Mouse (Mus musculus) liver, embryonic 11.5 days (tissue): ENCODE measurements around the gene Magi1. TPM values are rescaled to one million over a fixed set of nuclear protein-coding genes. Genes with fewer than 3 reads are reported as not detected.

Source experiments
- ATAC-seq: fragments of 200-750 bp; cut with Nextera tagmentation; replicated peaks from 2 replicates; pipeline ENCODE4 v1.8.0; 2017; ENCODE audit warnings: moderate number of reproducible peaks, mild to moderate bottlenecking, moderate TSS enrichment, moderate library complexity; ENCODE audit not compliant: low FRiP score
- DNase-seq: peaks from one replicate; pipeline ENCODE4 v3.0.0-alpha.2; 2017; ENCODE audit warnings: low spot score
- H3K27ac ChIP-seq: fragments of 300-500 bp; sonication (generic); 2 replicates; pipeline ENCODE4 v1.5.1; 2014; ENCODE audit warnings: mild to moderate bottlenecking, low read depth, low read length, control low read depth
- H3K27me3 ChIP-seq: fragments of 300-500 bp; sonication (generic); replicated peaks from 2 replicates; pipeline ENCODE4 v1.6.1; 2014; ENCODE audit warnings: low read length, mixed read lengths; ENCODE audit not compliant: control insufficient read depth, insufficient read depth
- H3K36me3 ChIP-seq: fragments of 300-500 bp; sonication (generic); 2 replicates; pipeline ENCODE4 v1.6.1; 2014; ENCODE audit warnings: mild to moderate bottlenecking, low read length, moderate library complexity, mixed read lengths; ENCODE audit not compliant: control insufficient read depth, insufficient read depth
- H3K4me1 ChIP-seq: fragments of 300-500 bp; sonication (generic); replicated peaks from 2 replicates; pipeline ENCODE4 v1.6.1; 2014; ENCODE audit warnings: low read length, mixed read lengths; ENCODE audit not compliant: control insufficient read depth, insufficient read depth
- H3K4me2 ChIP-seq: fragments of 300-500 bp; sonication (generic); 2 replicates; pipeline ENCODE4 v1.6.1; 2014; ENCODE audit warnings: mild to moderate bottlenecking, control low read depth, moderate library complexity
- H3K4me3 ChIP-seq: fragments of 300-500 bp; sonication (generic); 2 replicates; pipeline ENCODE4 v1.5.1; 2014; ENCODE audit warnings: low read depth, low read length, control low read depth
- H3K9ac ChIP-seq: fragments of 300-500 bp; sonication (generic); 2 replicates; pipeline ENCODE4 v1.6.1; 2014; ENCODE audit warnings: low read depth, low read length, control low read depth
- H3K9me3 ChIP-seq: fragments of 300-500 bp; sonication (generic); 2 replicates; pipeline ENCODE4 v1.6.1; 2016; ENCODE audit warnings: low read length, inconsistent platforms, mixed read lengths; ENCODE audit not compliant: control insufficient read depth
- WGBS: fragments of 180-500 bp; shearing (Covaris S2); extraction: QIAGEN DNeasy Blood & Tissue Kit; methylation state at CpG from one replicate; pipeline ENCODE4 v1.1.7; 2014; 5-methylcytosine and 5-hydroxymethylcytosine counted together
- polyA plus RNA-seq: library from polyadenylated mRNA; unstranded; fragments of >200 nt; fragmentation: Nextera tagmentation; extraction: Ambion mirVana; gene quantifications from 2 replicates; pipeline ENCODE4 v1.2.1, GENCODE M21; 2014

The Magi1 gene
- polyA plus RNA-seq, 1 experiment from 2014 or later, result 4.6 TPM

GRCm38 (mm10) chr6:94241251-94241650 is 42.5 kb downstream of the Magi1 start:
- Histone ChIP-seq H3K27me3 (no peaks in the 10 kb centered on the region), H3K4me3 (no peak overlapping the region), H3K4me1 (peaks cover 11% of the 10 kb centered on the region; the same call in 1 of the 2 replicates), H3K9ac (no peak overlapping the region), H3K9me3 (no peaks in the 10 kb centered on the region), H3K4me2 (no peak overlapping the region), H3K27ac (no peak overlapping the region), H3K36me3 (no peaks in the 10 kb centered on the region)
- WGBS, result 71% methylated on average over 6 of the region's 6 CpGs
- ATAC-seq, result no peak
- no peak for DNase-seq

GRCm38 (mm10) chr6:94238643-94239042 is 45.1 kb downstream of the Magi1 start:
- H3K4me1 ChIP-seq, result peaks cover 11% of the 10 kb centered on the region; the same call in 1 of the 2 replicates
- no peak overlapping the region for H3K27ac ChIP-seq

GRCm38 (mm10) chr6:94236899-94237298 is 46.8 kb downstream of the Magi1 start:
- no peak overlapping the region for H3K9ac ChIP-seq
- no peaks in the 10 kb centered on the region for H3K27me3 ChIP-seq
- 78% methylated on average over 2 of the region's 2 CpGs for WGBS
- no peak overlapping the region for H3K27ac ChIP-seq
- DNase-seq (no peak), ATAC-seq (no peak)
- no peak overlapping the region for H3K4me3 ChIP-seq
- H3K4me1 ChIP-seq, result peaks cover 17% of the 10 kb centered on the region
- H3K36me3 ChIP-seq, result no peaks in the 10 kb centered on the region
- no peaks in the 10 kb centered on the region for H3K9me3 ChIP-seq
- no peak overlapping the region for H3K4me2 ChIP-seq

More at GRCm38 (mm10) chr6:94238643-94239042, 45.1 kb downstream of the Magi1 start:
- WGBS, result 63% methylated on average over 2 of the region's 2 CpGs
- no peak for ATAC-seq
- no peak overlapping the region for H3K9ac ChIP-seq
- H3K27me3 ChIP-seq, result no peaks in the 10 kb centered on the region
- H3K9me3 ChIP-seq, result no peaks in the 10 kb centered on the region
- no peak overlapping the region for H3K4me2 ChIP-seq
- DNase-seq, result no peak
- no peaks in the 10 kb centered on the region for H3K36me3 ChIP-seq
- H3K4me3 ChIP-seq, result no peak overlapping the region

GRCm38 (mm10) chr6:94232243-94232785 is 51.4 kb downstream of the Magi1 start:
- WGBS, result 46% methylated on average over 3 of the region's 3 CpGs
- Histone ChIP-seq H3K9ac (no peak overlapping the region), H3K36me3 (no peaks in the 10 kb centered on the region), H3K4me3 (no peak overlapping the region), H3K27ac (no peak overlapping the region), H3K27me3 (no peaks in the 10 kb centered on the region), H3K4me1 (peaks cover 13% of the 10 kb centered on the region), H3K4me2 (no peak overlapping the region), H3K9me3 (no peaks in the 10 kb centered on the region)
- ATAC-seq (no peak), DNase-seq (no peak)

GRCm38 (mm10) chr6:94231831-94232230 is 51.9 kb downstream of the Magi1 start:
- no peaks in the 10 kb centered on the region for H3K27me3 ChIP-seq
- no peaks in the 10 kb centered on the region for H3K9me3 ChIP-seq
- H3K4me1 ChIP-seq, result peaks cover 13% of the 10 kb centered on the region
- DNase-seq (no peak), ATAC-seq (no peak)
- 70% methylated on average over 4 of the region's 4 CpGs for WGBS
- no peak overlapping the region for H3K27ac ChIP-seq
- H3K4me2 ChIP-seq, result no peak overlapping the region
- no peak overlapping the region for H3K9ac ChIP-seq
- H3K4me3 ChIP-seq, result no peak overlapping the region
- no peaks in the 10 kb centered on the region for H3K36me3 ChIP-seq

GRCm38 (mm10) chr6:94231367-94231766 is 52.4 kb downstream of the Magi1 start:
- H3K9ac ChIP-seq, result no peak overlapping the region
- peaks cover 13% of the 10 kb centered on the region for H3K4me1 ChIP-seq
- no peaks in the 10 kb centered on the region for H3K36me3 ChIP-seq
- no peak overlapping the region for H3K4me2 ChIP-seq
- no peak overlapping the region for H3K27ac ChIP-seq
- ATAC-seq (no peak), DNase-seq (no peak)
- H3K27me3 ChIP-seq, result no peaks in the 10 kb centered on the region
- H3K9me3 ChIP-seq, result no peaks in the 10 kb centered on the region
- 47% methylated on average over 7 of the region's 7 CpGs for WGBS
- no peak overlapping the region for H3K4me3 ChIP-seq

- Histone ChIP-seq H3K4me3 (no peak overlapping the region), H3K27me3 (no peaks in the 10 kb centered on the region), H3K4me1 (peaks cover 13% of the 10 kb centered on the region), H3K36me3 (no peaks in the 10 kb centered on the region), H3K27ac (no peak overlapping the region), H3K4me2 (no peak overlapping the region), H3K9ac (no peak overlapping the region), H3K9me3 (no peaks in the 10 kb centered on the region)
- ATAC-seq, result no peak
- 51% methylated on average over 3 of the region's 3 CpGs for WGBS
- DNase-seq, result no peak
Measured at GRCm38 (mm10) chr6:94230918-94231317, 52.8 kb downstream of the Magi1 start.

GRCm38 (mm10) chr6:94230129-94230528 is 53.6 kb downstream of the Magi1 start:
- DNase-seq, result no peak
- H3K27me3 ChIP-seq, result no peaks in the 10 kb centered on the region
- H3K9ac ChIP-seq, result no peak overlapping the region
- no peak overlapping the region for H3K27ac ChIP-seq
- 47% methylated on average over 3 of the region's 3 CpGs for WGBS
- no peaks in the 10 kb centered on the region for H3K9me3 ChIP-seq
- no peaks in the 10 kb centered on the region for H3K36me3 ChIP-seq
- H3K4me2 ChIP-seq, result no peak overlapping the region
- ATAC-seq, result no peak
- H3K4me1 ChIP-seq, result peaks cover 16% of the 10 kb centered on the region
- H3K4me3 ChIP-seq, result no peak overlapping the region

GRCm38 (mm10) chr6:94226262-94226661 is 57.5 kb downstream of the Magi1 start:
- Histone ChIP-seq H3K27me3 (no peaks in the 10 kb centered on the region), H3K9ac (no peak overlapping the region), H3K9me3 (no peaks in the 10 kb centered on the region), H3K36me3 (no peaks in the 10 kb centered on the region), H3K4me1 (peaks cover 13% of the 10 kb centered on the region), H3K4me3 (no peak overlapping the region), H3K27ac (no peak overlapping the region), H3K4me2 (no peak overlapping the region)
- WGBS, result 69% methylated on average over 6 of the region's 6 CpGs
- DNase-seq (no peak), ATAC-seq (no peak)
